13 mouse cellular contexts compared by ENCODE assay signal in genomic region chr16:29985126-29985931, GRCm38 (mm10).
"Had no signal": no experiment of that assay in that cellular context is flagged by ENCODE, and none has a peak within 500 bp of the region (broad histone marks: within the 10 kb centered on the region; RNA-seq: fewer than 3 reads in every experiment).

No protein-coding gene starts in this region.

- H3K9me3 ChIP-seq: intestine, embryonic 15.5 days; kidney, embryonic 15.5 days; limb, embryonic 12.5 days; lung, embryonic 15.5 days; midbrain, embryonic 12.5 days; stomach, embryonic 15.5 days had no signal

- H3K9ac ChIP-seq: intestine, embryonic 15.5 days; kidney, embryonic 15.5 days; limb, embryonic 12.5 days; lung, embryonic 15.5 days; midbrain, embryonic 12.5 days; stomach, embryonic 15.5 days had no signal

- H3K36me3 ChIP-seq: intestine, embryonic 15.5 days; kidney, embryonic 15.5 days; limb, embryonic 12.5 days; lung, embryonic 15.5 days; midbrain, embryonic 12.5 days; stomach, embryonic 15.5 days had no signal

- DNase-seq: kidney, adult 2 months; kidney, postnatal 14 days; lung, postnatal 14 days; thymus, postnatal 36 days had no signal

- H3K27ac ChIP-seq: intestine, embryonic 15.5 days; kidney, embryonic 15.5 days; limb, embryonic 12.5 days; lung, embryonic 15.5 days; macrophage; midbrain, embryonic 12.5 days; stomach, embryonic 15.5 days had no signal

- H3K4me1 ChIP-seq: lung, embryonic 15.5 days; stomach, embryonic 15.5 days had no signal

- H3K4me2 ChIP-seq: intestine, embryonic 15.5 days; kidney, embryonic 15.5 days; limb, embryonic 12.5 days; liver, embryonic 11.5 days; lung, embryonic 15.5 days; midbrain, embryonic 12.5 days; stomach, embryonic 15.5 days had no signal

- H3K4me3 ChIP-seq: intestine, embryonic 15.5 days; kidney, embryonic 15.5 days; limb, embryonic 12.5 days; lung, embryonic 15.5 days; megakaryocyte, embryonic 14.5 days; midbrain, embryonic 12.5 days; stomach, embryonic 15.5 days had no signal

- ATAC-seq: intestine, embryonic 15.5 days had no signal

- H3K27me3 ChIP-seq: intestine, embryonic 15.5 days; limb, embryonic 12.5 days; lung, embryonic 15.5 days; megakaryocyte, embryonic 14.5 days; stomach, embryonic 15.5 days had no signal
